Mouse (Mus musculus) frontal cortex, postnatal 25 days (tissue): ENCODE data around the gene Gata1.
"Not testable (repeated sequence)": the region's sequence is repeated elsewhere in the genome, so short reads cannot be mapped to it uniquely, and the experiment has no call there.

Experiments
- DNase-seq, 2 experiments: peaks; one replicate each; pipeline ENCODE4 v3.0.0; 2022; ENCODE audit warnings: low spot score in 2 of 2

Gata1 gene

DNA sequence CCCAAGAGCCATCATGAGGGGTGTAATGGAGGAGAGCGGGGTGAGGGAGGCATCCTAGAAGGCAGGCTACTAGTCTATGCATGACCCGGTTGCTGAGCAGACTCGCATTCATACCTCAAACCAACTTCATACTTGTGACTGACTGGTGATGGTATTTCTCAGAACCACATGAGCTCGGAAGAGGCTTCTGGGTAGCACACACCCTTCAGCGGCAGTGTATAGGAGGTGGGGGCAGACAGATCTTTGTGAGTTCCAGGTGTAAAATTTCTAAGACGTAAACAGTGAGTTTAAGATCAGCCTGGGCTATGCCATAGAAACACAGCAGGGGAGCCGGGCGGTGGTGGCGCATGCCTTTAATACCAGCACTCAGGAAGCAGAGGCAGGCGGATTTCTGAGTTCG is at the start of gene Gata1:
TSS of gene Gata1 (minus strand) at position 180 of the 400 bp plus-strand sequence.
- DNase-seq = no peak

DNA sequence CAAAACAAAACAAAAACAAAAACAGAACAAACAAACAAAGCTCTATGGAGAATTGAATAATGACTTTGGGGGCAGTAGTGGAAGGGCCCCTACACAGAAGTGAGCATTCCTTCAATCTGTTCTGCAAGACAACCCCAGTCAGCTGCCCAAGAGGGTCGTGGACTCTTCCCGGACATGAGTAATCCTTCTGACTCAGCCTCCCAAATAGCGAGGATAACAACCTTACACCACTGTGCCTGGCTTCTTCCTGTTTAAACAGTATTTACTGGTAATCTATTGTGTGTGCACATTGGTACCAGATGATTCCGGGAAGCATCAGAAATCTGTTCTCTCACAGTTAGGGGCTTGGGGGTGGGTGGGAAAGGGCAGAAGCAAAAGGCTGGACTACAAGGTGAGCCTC is 48.9 kb upstream of the Gata1 start:
- no peak for DNase-seq

DNA sequence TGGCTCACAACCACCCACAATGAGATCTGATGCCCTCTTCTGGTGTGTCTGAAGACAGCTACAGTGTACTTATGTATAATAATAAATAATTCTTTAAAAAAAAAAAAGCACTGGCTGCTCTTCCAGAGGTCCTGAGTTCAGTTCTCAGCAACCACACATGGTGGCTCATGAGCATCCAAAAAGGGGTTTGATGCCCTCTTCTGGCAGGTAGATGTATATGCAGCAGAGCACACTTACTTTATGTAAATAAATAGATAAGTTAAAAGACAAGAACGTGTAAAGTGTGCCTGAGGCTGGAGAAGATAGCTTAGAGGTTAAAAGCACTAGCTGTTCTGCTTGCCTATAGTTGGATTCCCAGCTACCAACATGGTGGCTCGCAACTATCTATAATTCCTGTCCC is 46.9 kb upstream of the Gata1 start:
- no peak for DNase-seq

DNA sequence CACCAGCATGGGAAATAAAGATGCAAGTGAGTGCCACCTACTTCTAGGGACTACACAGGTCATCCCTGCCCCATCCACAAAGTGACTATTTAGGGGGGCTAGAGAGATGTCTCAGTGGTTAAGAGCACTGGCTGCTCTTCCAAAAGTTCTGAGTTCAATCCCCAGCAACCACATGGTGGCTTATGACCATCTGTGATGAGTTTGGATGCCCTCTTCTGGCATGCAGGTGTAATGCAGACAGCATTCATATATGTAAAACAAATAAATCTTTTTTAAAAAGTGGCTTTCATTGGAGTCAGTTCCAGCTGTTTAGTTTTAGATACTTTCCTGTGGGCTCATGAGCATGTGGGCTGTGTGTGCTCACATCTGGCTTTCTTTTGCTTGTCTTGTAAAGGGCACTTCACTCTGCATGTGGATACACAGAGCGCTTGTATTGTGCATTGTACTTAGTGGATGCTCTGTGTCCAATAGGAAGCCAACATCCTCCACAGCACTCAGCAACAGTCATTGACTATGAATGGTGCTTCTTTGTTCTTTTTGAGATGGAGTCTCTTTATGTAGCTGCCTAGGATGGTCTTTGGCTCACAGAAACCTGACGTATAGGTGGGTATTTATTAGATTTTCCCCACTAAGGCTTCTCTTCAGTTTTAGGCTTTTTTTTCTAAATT is 42.4 kb upstream of the Gata1 start:
- DNase-seq = no peak

DNA sequence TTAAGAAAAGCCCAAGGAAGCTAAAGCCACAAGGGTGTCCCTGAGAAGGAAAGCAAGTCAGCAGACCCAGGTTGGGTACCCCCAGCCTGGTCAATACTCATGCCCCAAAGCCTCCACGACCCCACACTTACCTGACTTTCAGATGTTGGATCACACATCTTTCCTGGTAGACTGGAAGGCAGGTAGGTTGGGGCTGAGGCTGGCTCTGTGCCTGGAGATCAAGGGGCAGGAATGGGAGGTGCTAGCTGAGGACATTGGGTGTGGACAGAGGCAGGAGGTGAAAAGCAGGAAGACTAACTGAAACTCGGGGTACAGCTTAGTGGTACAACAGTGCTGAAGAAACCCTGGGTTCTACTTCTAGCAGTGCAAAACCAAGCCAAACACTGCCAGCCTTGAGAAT is 40.4 kb upstream of the Gata1 start, which contains the start of gene Glod5:
TSS of gene Glod5 (minus strand) at position 207 of the 400 bp plus-strand sequence.
- no peak for DNase-seq

DNA sequence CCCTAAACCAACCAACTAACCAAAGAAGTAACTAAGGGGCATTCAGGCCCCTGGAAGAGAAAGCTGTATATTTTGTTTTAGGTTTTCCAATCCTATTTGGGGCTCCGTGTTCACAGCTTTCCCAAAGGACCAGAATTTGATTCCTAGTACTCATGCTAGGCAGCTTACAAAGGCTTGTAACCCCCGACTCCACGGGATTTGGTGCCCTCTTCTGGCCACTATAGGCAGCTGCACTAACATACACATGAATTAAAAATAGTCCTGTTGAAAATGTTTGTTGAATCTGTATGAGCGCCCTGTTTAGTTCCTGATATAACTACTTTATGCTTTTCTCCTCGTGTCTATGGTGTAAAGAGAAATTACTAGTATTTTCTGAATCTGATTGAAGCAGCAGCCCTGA is 39.3 kb upstream of the Gata1 start:
- no peak for DNase-seq

DNA sequence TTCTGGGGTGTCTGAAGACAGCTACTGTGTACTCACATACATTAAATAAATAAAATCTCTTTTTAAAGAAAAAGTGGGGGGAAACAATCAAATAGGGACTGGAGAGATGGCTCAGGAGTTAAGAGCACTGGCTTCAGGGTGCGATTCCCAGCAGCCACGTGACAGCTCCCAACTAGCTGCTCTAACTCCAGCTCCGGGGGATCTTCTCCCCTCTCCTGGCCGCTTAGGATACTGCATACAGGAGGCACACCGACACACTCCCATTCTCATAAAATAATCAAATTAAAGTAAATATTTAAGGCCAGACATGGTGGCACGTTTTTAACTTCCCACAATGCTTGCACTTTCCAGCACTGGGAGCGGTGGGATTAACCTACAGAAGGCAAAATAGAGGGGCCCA is 37.8 kb upstream of the Gata1 start:
- DNase-seq = not testable (repeated sequence)

DNA sequence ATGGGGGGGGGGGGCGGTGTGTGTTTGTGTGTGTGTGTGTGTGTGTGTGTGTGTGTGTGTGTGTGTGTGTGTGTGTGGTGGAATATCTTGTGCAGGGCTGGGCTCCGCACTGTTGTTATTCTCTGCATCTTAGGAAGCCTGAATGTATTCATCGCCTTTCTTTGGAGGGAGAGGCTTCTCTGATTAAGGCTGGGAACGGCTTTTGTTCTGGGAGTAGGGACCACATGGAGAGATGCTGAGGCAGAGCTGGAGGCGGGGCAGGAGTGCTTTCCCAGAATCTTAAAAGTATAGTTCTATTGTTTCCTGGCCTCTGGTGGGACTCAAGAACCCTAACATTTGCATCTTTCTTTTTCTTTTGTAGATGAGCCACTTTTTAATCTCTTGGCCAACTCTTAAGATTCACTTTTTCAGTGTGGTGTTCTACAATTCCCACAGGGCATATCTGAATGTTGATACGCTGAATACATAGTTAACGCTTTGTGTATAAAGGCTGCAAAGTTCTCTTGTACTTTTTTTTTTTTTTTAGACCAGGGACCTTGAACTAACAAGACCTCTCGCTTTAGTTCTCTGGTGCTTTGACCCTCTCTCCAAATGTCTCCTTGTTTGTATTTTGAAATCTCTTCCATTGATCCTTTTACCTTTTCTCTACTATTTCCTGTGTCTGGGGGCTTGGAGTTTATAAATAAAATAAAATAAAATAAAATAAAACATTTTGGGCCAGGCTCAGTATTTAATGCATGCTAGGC is 35.9 kb upstream of the Gata1 start:
- no peak for DNase-seq

DNA sequence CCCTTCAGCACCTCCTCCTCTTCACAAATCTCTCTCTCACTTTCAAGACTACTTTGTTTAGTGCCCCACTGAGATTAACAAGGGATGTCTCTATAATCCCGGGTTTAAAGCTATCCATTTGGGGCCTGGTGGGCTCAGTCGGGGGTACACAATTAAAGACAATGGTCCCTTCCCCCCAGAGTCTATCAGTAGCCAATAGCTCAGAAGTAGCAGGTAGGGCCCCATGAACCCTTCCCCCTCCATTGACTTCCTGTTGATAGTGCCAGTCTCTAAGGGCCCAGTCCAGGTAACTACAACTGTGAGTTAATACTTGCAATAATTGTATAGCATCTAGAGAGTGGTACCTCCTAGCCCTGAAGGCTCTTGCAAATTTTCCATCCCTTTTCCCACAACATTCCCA is 35.3 kb upstream of the Gata1 start:
- DNase-seq = no peak

DNA sequence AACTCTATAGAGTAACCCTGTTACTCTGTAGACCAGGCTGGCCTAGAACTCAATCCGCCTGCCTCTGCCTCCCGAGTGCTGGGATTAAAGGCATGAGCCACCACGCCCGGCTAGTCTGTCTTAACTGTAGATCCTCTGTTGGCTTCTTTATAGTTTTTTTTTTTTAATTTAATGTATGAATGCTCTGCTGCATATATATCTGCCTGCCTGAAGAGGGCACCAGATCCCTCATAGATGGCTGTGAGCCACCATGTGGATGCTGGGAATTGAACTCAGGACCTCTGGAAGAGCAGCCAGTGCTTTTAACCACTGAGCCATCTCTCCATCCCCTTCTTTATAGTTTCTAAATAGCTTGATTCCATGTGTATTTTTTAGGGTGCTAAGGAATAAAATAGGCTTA is 31.5 kb upstream of the Gata1 start:
- not testable (repeated sequence) for DNase-seq

DNA sequence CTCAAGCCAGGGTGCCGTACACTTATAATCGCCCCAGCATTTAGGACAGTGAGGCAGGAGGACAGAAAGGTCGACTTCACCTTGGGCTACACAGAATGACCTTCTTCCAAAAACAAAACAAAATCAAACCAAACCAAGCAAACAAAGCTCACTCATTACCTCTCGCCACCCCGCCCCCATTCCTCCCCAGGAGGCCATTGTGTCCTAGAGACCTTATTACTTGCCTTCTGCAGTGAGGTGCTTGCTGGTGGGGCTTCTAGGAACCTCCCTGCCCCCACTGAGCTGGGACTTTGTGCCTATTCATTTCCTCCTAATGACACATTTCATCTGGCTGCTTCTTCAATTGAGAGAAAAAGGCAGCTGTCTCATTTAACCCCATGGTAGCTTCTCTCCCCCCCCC is 30.7 kb upstream of the Gata1 start:
- no peak for DNase-seq

DNA sequence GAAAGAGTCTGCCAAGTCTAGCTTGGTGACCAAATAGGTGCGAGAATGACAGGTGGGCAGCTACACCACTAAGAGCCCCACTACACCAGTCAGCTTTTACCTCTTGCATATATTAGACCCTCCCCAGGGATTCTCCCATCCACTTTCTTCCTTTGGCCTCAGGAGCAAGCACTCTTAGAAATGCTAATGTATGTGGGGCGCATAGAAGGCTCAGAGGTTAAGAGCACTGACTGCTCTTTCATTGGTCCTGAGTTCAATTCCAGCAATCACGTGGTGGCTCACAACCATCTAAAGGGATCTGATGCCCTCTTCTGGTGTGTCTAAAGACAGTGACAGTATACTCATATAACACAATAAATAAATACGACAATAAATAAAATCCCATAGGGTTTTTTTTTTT is 25.1 kb upstream of the Gata1 start:
- no peak for DNase-seq

DNA sequence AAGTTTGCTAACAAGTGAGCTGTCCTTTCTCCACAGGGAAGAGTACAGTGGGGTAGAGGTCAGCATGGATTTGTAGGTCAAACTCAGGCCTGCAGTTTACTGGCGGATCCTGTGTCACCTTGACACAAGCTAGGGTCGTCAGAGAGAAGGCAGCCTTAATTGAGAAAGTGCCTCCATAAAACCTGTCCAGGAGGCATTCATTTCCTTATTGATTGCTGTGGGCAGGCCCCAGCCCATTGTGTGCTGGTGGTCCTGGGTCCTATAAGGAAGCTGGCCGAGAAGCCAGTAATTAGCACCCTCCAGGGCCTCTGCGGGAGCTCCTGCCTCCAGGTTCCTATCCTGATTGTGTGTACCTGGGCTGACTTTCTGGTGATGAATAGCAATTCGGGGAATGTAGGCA is 24.1 kb upstream of the Gata1 start:
- DNase-seq = no peak

DNA sequence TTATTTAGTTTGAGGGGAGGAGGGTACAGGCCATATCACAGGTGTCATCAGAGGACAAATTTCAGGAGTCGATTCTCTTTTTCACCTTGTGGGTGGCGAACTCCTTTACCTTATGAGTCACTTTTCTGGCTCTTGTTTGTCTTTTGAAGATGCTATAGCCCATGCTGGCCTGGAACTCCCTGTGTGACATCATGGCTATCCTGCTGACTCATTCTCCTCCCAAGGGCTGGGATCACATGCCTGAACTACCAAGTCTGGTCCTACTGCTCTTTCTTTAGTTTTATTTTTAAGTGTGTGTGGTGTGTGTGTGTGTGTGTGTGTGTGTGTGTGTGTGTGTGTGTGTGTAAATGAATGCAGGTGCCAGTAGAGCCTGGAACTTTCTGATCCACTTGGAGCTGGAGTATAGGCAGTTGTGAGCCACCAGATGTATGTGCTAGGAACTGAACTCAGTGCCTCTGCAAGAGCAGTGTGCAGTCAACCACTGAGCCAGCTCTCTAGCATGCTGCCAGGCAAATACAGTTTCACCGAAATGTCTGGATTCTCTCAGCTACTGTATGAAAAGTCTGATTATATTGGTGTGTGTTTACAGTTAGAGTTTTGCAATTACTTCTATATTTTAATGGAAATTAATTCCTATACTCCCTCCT is 22.8 kb upstream of the Gata1 start:
- no peak for DNase-seq

DNA sequence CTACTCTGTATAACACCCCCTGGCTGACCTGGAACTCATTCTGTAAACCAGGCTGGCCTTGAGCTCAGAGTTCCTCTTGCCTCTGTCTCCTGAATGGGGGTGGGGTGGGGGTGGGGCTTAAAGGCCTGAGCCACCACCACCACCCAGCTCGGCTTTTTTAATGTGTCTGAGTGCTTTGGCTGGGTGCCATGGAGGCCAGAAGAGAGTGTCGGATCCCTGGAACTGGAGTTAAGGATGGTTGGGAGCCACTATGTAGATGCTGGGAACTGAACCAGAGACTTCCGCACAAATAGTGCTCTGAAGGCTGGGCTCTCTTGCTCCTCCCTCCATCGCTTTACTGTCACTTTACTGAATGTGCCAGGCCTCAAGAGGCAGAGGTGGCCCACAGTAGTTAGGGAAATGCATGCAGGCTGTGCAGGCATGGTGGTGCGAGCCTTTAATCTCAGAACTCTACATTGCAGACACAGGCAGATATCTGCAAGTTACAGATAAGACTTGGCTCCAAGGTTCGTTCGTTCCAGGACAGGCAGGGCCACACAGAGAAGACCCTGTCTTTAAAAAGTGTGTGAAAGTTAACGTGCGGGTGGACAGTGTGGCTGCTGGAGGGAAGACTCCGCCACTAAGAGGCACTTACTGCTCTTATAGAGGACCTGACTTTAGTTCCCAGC is 15.3 kb upstream of the Gata1 start:
- no peak for DNase-seq

DNA sequence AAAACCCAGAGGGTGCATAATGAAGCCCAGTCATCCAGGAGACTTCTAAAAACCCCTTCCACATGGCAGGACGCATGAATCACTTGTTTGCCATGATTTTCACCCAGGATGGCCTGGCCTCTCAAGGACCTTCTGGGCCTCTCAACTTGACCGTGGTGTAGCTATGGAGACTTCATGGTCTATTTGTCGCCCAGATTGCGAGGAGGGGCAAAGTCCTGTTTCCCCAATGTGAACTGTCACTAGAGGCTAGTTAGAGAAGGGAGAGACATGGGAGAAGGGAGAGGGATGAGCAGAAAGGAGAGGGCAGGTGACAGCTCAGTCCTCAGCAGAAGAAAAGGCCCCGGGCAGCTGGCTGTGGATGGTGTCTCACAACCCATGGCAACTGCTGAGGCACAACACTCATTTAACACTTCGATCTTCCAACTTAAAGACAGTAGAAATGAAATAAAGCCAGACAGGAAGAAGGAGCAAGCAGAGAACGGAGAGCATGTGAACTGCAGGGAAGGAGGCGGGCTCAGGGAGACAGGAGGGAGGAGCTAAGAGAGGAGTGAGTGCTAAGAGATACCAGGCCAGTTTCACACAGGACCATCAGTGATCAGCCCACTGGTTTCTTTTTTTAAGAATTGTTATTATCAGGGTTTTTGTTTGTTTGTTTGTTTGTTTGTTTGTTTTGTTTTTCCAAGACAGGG is 14.7 kb upstream of the Gata1 start:
- DNase-seq = no peak

DNA sequence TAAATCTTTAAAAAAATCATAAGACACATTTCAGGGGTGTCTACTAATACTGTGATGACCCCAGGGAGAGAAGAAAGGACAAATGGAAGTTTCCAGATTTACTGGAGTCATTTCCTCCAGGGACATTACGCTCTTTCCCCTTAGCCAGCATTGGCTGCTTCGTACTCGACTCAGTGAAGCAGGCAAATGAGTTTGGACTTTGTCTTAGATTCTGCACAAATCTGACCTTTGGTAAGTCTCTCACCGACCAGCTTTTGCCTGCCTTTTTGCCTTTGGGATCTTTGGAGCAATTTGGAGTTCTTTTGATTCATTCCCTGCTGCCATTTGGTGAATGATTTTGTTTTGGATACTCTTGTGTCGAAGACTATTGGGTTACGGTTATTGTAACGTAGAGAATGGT is 3.5 kb upstream of the Gata1 start:
- DNase-seq = no peak

DNA sequence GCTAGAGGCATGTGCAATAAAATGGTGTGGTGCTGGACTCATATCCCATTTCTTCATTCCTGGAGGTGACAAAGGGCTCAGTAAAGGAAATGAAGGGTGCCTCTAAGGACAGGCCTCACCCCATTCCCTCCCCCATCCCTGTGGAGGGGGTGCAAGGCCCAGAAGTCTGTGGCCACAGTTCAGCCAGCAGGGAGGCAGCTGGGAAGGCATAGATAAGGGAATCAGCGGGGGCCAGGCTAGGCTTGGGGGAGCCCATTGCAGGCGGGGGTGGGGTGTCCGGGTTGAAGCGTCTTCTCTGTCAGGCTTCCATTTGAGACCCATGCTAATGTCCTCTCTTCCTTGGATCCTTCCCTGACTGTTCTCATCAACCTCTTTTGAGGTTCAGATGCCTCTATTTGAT is 6.6 kb downstream of the Gata1 start:
- no peak for DNase-seq

DNA sequence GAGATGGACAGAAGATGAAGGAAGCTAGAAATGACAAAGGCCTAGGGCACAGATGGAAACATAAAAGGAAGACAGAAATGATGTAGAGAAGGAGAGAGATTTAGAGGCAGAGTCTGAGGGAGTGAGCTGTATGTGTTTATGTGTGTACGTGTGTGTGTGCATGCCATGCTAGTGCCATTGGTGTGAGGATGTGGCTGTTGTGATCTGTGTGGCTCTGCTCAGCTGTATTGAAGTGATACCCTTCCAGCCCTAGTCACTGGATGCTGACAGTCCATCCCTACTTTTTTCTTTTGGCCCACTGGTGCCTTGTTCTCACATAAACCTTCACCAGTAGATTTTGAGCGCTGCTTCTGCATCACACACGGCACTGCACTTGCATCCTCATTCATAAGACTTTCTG is 9.0 kb downstream of the Gata1 start:
- DNase-seq = no peak

DNA sequence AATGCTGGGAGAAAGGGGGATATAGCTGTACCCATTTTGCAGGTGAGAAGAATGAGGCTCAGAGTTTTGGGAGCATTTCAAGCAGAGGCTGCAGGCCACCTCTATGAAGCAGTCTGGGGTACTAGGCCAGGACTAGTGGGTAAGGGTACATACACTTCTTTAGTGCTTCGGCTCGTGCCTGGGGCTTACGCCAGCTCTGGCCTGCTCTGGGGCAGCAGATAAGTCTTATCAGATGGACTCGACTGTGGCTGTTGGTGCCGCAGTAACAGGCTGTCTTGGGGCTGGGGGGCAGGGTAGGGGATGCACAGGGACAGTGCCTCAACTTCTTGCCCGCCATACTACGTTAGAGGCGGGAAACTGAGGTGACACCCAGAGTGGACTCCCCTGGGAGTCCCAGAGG is 9.6 kb downstream of the Gata1 start:
- DNase-seq = no peak

DNA sequence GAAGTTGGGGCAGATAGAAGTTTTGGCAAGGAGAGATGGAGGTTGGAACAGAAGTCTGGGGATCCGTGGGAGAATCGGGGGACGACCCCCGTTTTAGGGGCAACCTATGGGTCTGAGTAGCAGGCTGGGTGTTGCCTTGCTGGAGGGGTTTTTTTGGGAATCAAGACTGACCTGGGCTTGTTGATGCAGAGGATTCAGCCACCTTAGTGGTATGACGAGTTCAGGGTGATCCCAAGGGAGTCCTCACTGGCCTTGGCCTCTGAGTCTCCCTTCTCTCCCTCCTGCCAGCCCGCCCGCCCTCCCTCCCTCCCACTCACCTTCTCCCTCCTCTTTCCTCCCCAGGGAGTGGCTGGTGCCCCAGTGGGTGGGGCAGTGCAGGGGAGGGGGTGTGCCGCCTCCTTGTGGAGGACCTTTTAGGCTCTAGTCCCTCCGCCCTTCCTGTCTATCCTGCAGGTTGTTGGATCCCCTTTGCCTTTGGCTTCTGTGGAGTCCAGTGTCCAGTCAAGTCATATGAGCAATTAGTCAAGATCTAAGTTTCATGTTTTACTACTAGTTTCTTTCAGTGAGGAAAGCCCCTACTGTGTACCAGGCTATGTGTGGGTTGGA is 10.2 kb downstream of the Gata1 start:
- no peak for DNase-seq

DNA sequence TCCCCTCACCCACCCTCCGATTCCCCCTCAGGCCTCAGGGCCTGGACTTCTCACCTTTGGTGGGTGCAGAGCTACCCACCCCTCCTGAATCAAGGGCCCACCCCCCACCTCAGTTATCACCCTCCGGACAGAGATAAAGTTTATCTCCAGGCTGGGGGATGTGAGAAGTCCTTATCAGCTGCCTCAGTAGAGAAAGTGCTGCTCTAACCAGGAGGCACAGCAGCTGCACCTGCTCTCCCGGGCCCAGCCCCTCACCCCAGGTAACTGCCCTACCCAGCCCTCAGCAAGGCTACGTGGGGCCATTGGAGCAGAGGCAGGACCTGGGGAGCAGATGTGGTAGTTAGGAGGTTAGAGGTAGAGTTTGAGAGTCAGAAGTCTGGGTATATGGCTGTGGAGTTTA is 11.7 kb downstream of the Gata1 start:
- DNase-seq = no peak
